Mouse (Mus musculus) intestine, embryonic 15.5 days (tissue): ENCODE data around the gene Spp1. TPM values are rescaled to one million over a fixed set of nuclear protein-coding genes. Genes with fewer than 3 reads are reported as not detected.
"Not testable (repeated sequence)": the region's sequence is repeated elsewhere in the genome, so short reads cannot be mapped to it uniquely, and the experiment has no call there.

Experiments used
- ATAC-seq: fragments of 200-750 bp; cut with Nextera tagmentation; 2 replicates; pipeline ENCODE4 v1.8.0; 2017; ENCODE audit warnings: moderate TSS enrichment, moderate library complexity
- H3K27ac ChIP-seq: fragments of 300-500 bp; sonication (generic); 2 replicates; pipeline ENCODE4 v1.5.1; 2015; ENCODE audit warnings: mild to moderate bottlenecking, inconsistent platforms
- H3K27me3 ChIP-seq: fragments of 300-500 bp; sonication (generic); replicated peaks from 2 replicates; pipeline ENCODE4 v1.6.1; 2015; ENCODE audit warnings: inconsistent platforms
- H3K36me3 ChIP-seq: fragments of 300-500 bp; sonication (generic); 2 replicates; pipeline ENCODE4 v1.6.1; 2015; ENCODE audit warnings: inconsistent platforms
- H3K4me1 ChIP-seq: fragments of 300-500 bp; sonication (generic); replicated peaks from 2 replicates; pipeline ENCODE4 v1.6.1; 2015; ENCODE audit warnings: inconsistent platforms
- H3K4me2 ChIP-seq: fragments of 300-500 bp; sonication (generic); replicated peaks from 2 replicates; pipeline ENCODE4 v1.6.1; 2015; ENCODE audit warnings: mild to moderate bottlenecking, inconsistent platforms
- H3K4me3 ChIP-seq: fragments of 300-500 bp; sonication (generic); replicated peaks from 2 replicates; pipeline ENCODE4 v1.5.1; 2015; ENCODE audit warnings: inconsistent platforms
- H3K9ac ChIP-seq: fragments of 300-500 bp; sonication (generic); 2 replicates; pipeline ENCODE4 v1.6.1; 2015; ENCODE audit warnings: inconsistent platforms
- H3K9me3 ChIP-seq: fragments of 300-500 bp; sonication (generic); 2 replicates; pipeline ENCODE4 v1.6.1; 2016; ENCODE audit warnings: inconsistent platforms
- WGBS: fragments of 180-500 bp; shearing (Covaris S2); methylation state at CpG from one replicate; pipeline ENCODE4 v1.1.7; 2015; 5-methylcytosine and 5-hydroxymethylcytosine counted together
- polyA plus RNA-seq: library from polyadenylated mRNA; unstranded; fragments of >200 nt; fragmentation: Nextera tagmentation; extraction: Ambion mirVana; gene quantifications from 2 replicates; pipeline ENCODE4 v1.2.1, GENCODE M21; 2015

The Spp1 gene
- polyA plus RNA-seq, 1 experiment from 2014 or later = 78.0 TPM

GRCm38 (mm10) chr5:104442396-104442795 lies 7.5 kb downstream of the Spp1 start:
- no peaks in the 10 kb centered on the region for H3K4me1 ChIP-seq
- no peak overlapping the region for H3K4me3 ChIP-seq
- H3K27me3 ChIP-seq = no peaks in the 10 kb centered on the region
- no peak overlapping the region for H3K4me2 ChIP-seq
- no peaks in the 10 kb centered on the region for H3K36me3 ChIP-seq
- ATAC-seq = no peak
- H3K9ac ChIP-seq = no peak overlapping the region
- no peak overlapping the region for H3K27ac ChIP-seq
- no peaks in the 10 kb centered on the region for H3K9me3 ChIP-seq
- 76% methylated on average over 6 of the region's 6 CpGs for WGBS

- H3K4me3 ChIP-seq = no peak overlapping the region
- H3K9me3 ChIP-seq = no peaks in the 10 kb centered on the region
- no peak overlapping the region for H3K27ac ChIP-seq
- H3K9ac ChIP-seq = no peak overlapping the region
- WGBS = 74% methylated on average over 1 of the region's 1 CpGs
- no peaks in the 10 kb centered on the region for H3K4me1 ChIP-seq
- no peaks in the 10 kb centered on the region for H3K27me3 ChIP-seq
- H3K36me3 ChIP-seq = no peaks in the 10 kb centered on the region
- no peak overlapping the region for H3K4me2 ChIP-seq
- no peak for ATAC-seq
Measured at GRCm38 (mm10) chr5:104442850-104443249, 7.9 kb downstream of the Spp1 start.

GRCm38 (mm10) chr5:104446156-104446555 lies 11.2 kb downstream of the Spp1 start:
- Histone ChIP-seq H3K9me3 (no peaks in the 10 kb centered on the region), H3K4me1 (no peaks in the 10 kb centered on the region), H3K4me2 (no peak overlapping the region), H3K9ac (no peak overlapping the region), H3K27ac (no peak overlapping the region), H3K36me3 (no peaks in the 10 kb centered on the region), H3K27me3 (no peaks in the 10 kb centered on the region), H3K4me3 (no peak overlapping the region)
- 11% methylated on average over 3 of the region's 3 CpGs for WGBS
- ATAC-seq = peak; percentile 49; the same call in 1 of the 2 replicates

GRCm38 (mm10) chr5:104448346-104448745 lies 13.4 kb downstream of the Spp1 start:
- 24% methylated on average over 6 of the region's 6 CpGs for WGBS

GRCm38 (mm10) chr5:104449491-104449890 lies 14.6 kb downstream of the Spp1 start:
- Histone ChIP-seq H3K4me1 (no peaks in the 10 kb centered on the region), H3K4me3 (no peak overlapping the region), H3K36me3 (no peaks in the 10 kb centered on the region), H3K27ac (no peak overlapping the region), H3K9me3 (no peaks in the 10 kb centered on the region), H3K9ac (no peak overlapping the region), H3K27me3 (no peaks in the 10 kb centered on the region), H3K4me2 (no peak overlapping the region)
- ATAC-seq = no peak
- WGBS = 59% methylated on average over 3 of the region's 3 CpGs

More at GRCm38 (mm10) chr5:104448346-104448745, 13.4 kb downstream of the Spp1 start:
- not testable (repeated sequence) for H3K4me1 ChIP-seq, ATAC-seq, H3K36me3 ChIP-seq, H3K4me2 ChIP-seq, H3K27ac ChIP-seq, H3K9me3 ChIP-seq, H3K9ac ChIP-seq, H3K4me3 ChIP-seq, H3K27me3 ChIP-seq

- no peaks in the 10 kb centered on the region for H3K9me3 ChIP-seq
- no peak for ATAC-seq
- H3K36me3 ChIP-seq = no peaks in the 10 kb centered on the region
- no peaks in the 10 kb centered on the region for H3K4me1 ChIP-seq
- H3K27ac ChIP-seq = no peak overlapping the region
- 48% methylated on average over 1 of the region's 1 CpGs for WGBS
- H3K9ac ChIP-seq = no peak overlapping the region
- H3K4me3 ChIP-seq = no peak overlapping the region
- H3K4me2 ChIP-seq = no peak overlapping the region
- no peaks in the 10 kb centered on the region for H3K27me3 ChIP-seq
Measured at GRCm38 (mm10) chr5:104453075-104453474, 18.2 kb downstream of the Spp1 start.

- no peaks in the 10 kb centered on the region for H3K9me3 ChIP-seq
- H3K36me3 ChIP-seq = no peaks in the 10 kb centered on the region
- H3K4me2 ChIP-seq = no peak overlapping the region
- H3K9ac ChIP-seq = no peak overlapping the region
- ATAC-seq = no peak
- H3K27me3 ChIP-seq = no peaks in the 10 kb centered on the region
- no peak overlapping the region for H3K4me3 ChIP-seq
- H3K27ac ChIP-seq = no peak overlapping the region
- 90% methylated on average over 6 of the region's 6 CpGs for WGBS
- 0 out of 2 replicates have a peak, but pooled peaks cover 4% of the 10 kb centered on the region for H3K4me1 ChIP-seq
Measured at GRCm38 (mm10) chr5:104454564-104454963, 19.6 kb downstream of the Spp1 start.

- 0 out of 2 replicates have a peak, but pooled peaks cover 3% of the 10 kb centered on the region for H3K36me3 ChIP-seq
- peak; percentile 97 for ATAC-seq
Measured at GRCm38 (mm10) chr5:104458832-104459705, 24.2 kb downstream of the Spp1 start, which contains the start of gene Pkd2. Gene Pkd2, plus strand, starts transcription at chr5:104459450.

GRCm38 (mm10) chr5:104459706-104460455 lies 25.0 kb downstream of the Spp1 start:
- peak; percentile 82 for ATAC-seq
- peak overlapping the region; percentile 96 for H3K27ac ChIP-seq
- H3K36me3 ChIP-seq = 0 out of 2 replicates have a peak, but pooled peaks cover 3% of the 10 kb centered on the region
- no peaks in the 10 kb centered on the region for H3K27me3 ChIP-seq
- under 1% methylated on average over 82 of the region's 82 CpGs for WGBS
- H3K9ac ChIP-seq = peak overlapping the region; percentile 91
- H3K4me2 ChIP-seq = peak overlapping the region; percentile 79
- peak overlapping the region; percentile 98 for H3K4me3 ChIP-seq
- H3K9me3 ChIP-seq = no peaks in the 10 kb centered on the region
- 0 out of 2 replicates have a peak, but pooled peaks cover 4% of the 10 kb centered on the region for H3K4me1 ChIP-seq

More at GRCm38 (mm10) chr5:104458832-104459705, 24.2 kb downstream of the Spp1 start, which contains the start of gene Pkd2:
- 0 out of 2 replicates have a peak, but pooled peaks cover 4% of the 10 kb centered on the region for H3K4me1 ChIP-seq
- H3K27me3 ChIP-seq = no peaks in the 10 kb centered on the region
- peak within 1 kb of the TSS; percentile 91 for H3K9ac ChIP-seq
- peak within 1 kb of the TSS; percentile 98 for H3K4me3 ChIP-seq
- no peaks in the 10 kb centered on the region for H3K9me3 ChIP-seq
- H3K27ac ChIP-seq = peak within 1 kb of the TSS; percentile 96
- 8% methylated on average over 46 of the region's 46 CpGs for WGBS
- peak within 1 kb of the TSS; percentile 79 for H3K4me2 ChIP-seq

GRCm38 (mm10) chr5:104460456-104460838 lies 25.5 kb downstream of the Spp1 start:
- WGBS = 30% methylated on average over 3 of the region's 3 CpGs
- H3K9me3 ChIP-seq = no peaks in the 10 kb centered on the region
- H3K4me3 ChIP-seq = peak overlapping the region; percentile 98
- H3K27me3 ChIP-seq = no peaks in the 10 kb centered on the region
- no peak overlapping the region for H3K9ac ChIP-seq
- peak overlapping the region; percentile 79 for H3K4me2 ChIP-seq
- no peak for ATAC-seq
- H3K27ac ChIP-seq = no peak overlapping the region
- 0 out of 2 replicates have a peak, but pooled peaks cover 4% of the 10 kb centered on the region for H3K4me1 ChIP-seq
- H3K36me3 ChIP-seq = 0 out of 2 replicates have a peak, but pooled peaks cover 3% of the 10 kb centered on the region

GRCm38 (mm10) chr5:104460856-104461255 lies 25.9 kb downstream of the Spp1 start:
- H3K4me1 ChIP-seq = peaks cover 4% of the 10 kb centered on the region; the same call in 1 of the 2 replicates
- H3K4me2 ChIP-seq = peak overlapping the region; percentile 79
- no peak overlapping the region for H3K27ac ChIP-seq
- H3K27me3 ChIP-seq = no peaks in the 10 kb centered on the region
- no peak for ATAC-seq
- 29% methylated on average over 6 of the region's 7 CpGs for WGBS
- H3K36me3 ChIP-seq = 0 out of 2 replicates have a peak, but pooled peaks cover 3% of the 10 kb centered on the region
- H3K9me3 ChIP-seq = no peaks in the 10 kb centered on the region
- peak overlapping the region; percentile 98 for H3K4me3 ChIP-seq
- no peak overlapping the region for H3K9ac ChIP-seq

- Histone ChIP-seq H3K4me1 (no peaks in the 10 kb centered on the region; the same call in 1 of the 2 replicates), H3K4me3 (no peak overlapping the region), H3K36me3 (peaks cover 16% of the 10 kb centered on the region), H3K27me3 (no peaks in the 10 kb centered on the region), H3K4me2 (no peak overlapping the region), H3K27ac (no peak overlapping the region), H3K9me3 (no peaks in the 10 kb centered on the region), H3K9ac (no peak overlapping the region)
- ATAC-seq = no peak
- WGBS = 59% methylated on average over 8 of the region's 8 CpGs
Measured at GRCm38 (mm10) chr5:104465279-104465678, 30.4 kb downstream of the Spp1 start.
